Mouse (Mus musculus) left cerebral cortex, adult 9 months (tissue): ENCODE results near the gene Vgf.
A peak's percentile ranks its signal among the peaks of the same experiment; 100 is the strongest.

Source experiments
- DNase-seq, 2 experiments: peaks; one replicate each; pipeline ENCODE4 v3.0.0; 2022; ENCODE audit warnings: low spot score in 2 of 2

Vgf gene

DNA sequence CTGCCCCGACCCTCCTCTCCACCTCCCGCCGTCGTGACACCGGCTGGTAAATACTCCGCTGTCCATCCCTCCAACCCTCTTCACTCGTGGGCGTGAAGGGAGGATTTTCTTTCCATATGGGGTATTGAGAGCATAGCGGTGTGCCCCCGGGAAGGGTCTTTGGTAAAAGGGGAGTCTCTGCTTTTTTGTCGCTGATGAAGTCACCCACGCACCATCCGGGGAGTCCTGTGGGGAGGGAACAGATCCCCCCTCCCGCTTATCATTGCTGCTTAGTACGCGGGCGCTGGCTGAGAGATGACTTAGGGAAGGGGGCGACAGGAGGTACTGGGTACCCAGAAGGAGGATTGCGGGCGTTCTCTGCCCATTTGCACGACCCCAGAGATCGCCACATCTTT lies 4.2 kb downstream of the Vgf start:
- peak in 1 of 2 experiments; percentile 58 for DNase-seq

GRCm38 (mm10) chr5:137031076-137032032 lies 5.2 kb downstream of the Vgf start:
- no peak for DNase-seq

- DNase-seq: peak in 1 of 2 experiments; percentile 63
Observed at GRCm38 (mm10) chr5:137032033-137032421, 5.8 kb downstream of the Vgf start.

GRCm38 (mm10) chr5:137032641-137033074 lies 6.5 kb downstream of the Vgf start:
- DNase-seq: peak in 1 of 2 experiments; percentile 75

- no peak for DNase-seq
Observed at GRCm38 (mm10) chr5:137036211-137036610, 10.0 kb downstream of the Vgf start.

GRCm38 (mm10) chr5:137039453-137039852 lies 13.3 kb downstream of the Vgf start:
- no peak for DNase-seq

DNA sequence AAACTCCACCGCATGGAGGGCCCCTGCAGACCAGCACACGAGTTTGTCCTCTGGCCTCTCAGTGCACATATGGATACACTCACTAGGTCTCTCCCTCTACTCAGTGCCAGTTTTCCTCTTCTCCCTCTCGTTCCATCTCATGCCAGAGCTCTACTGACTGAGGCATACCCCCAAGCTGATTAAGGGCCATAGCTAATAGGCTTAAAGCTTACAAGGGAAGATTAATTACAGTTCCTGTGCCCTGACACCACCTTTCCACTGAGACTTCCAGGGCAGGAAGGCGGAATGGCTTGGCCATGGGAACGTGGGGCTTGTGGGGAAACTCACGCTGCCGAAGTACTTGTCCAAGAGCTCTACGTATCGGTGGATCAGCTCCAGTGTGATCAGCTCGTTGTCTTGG lies 15.2 kb downstream of the Vgf start:
- DNase-seq: no peak

- DNase-seq: no peak
Observed at GRCm38 (mm10) chr5:137043997-137044396, 17.8 kb downstream of the Vgf start.

GRCm38 (mm10) chr5:137045402-137046323 lies 19.5 kb downstream of the Vgf start, which contains the start of gene Ap1s1:
TSS of gene Ap1s1 (minus strand) at chr5:137046135.
- peak; percentile 97 to 99 for DNase-seq

DNA sequence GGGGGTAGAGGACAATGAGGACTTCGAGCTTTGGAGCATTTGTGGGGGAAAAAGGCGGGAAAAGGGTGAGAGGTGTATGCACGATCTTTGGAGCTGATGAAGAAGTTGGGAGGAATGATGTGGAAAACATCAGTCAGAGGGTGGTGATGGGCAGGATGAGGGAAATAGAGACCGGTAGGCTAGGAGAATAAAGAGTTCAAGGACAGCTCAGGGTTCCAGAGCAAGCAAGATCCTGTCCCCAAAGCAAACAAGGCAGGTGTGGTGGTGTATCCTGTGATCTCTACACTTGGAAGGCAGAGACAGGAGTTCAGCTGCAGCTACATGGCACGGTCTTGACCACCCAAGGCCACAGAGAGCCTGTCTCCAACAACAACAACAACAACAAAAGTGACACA lies 20.1 kb downstream of the Vgf start:
- no peak for DNase-seq

DNA sequence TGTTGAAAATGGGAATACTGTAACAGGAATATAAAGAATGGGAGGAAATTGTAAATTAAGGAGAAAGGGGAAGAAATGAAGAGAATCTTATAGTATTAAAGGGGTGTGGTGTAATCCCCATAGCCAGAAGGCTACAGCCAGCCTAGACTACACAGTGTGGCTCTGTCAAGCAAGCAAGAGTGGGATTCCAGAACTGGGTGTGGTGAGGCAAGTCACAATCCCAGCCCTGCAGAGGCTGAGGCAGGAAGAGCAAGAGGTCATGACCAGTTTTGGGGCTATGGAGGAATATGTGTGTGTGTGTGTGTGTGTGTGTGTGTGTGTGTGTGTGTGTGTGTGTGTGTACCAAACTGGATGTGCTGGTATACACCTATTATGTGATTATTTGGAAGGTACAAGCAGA lies 20.8 kb downstream of the Vgf start:
- DNase-seq: no peak

DNA sequence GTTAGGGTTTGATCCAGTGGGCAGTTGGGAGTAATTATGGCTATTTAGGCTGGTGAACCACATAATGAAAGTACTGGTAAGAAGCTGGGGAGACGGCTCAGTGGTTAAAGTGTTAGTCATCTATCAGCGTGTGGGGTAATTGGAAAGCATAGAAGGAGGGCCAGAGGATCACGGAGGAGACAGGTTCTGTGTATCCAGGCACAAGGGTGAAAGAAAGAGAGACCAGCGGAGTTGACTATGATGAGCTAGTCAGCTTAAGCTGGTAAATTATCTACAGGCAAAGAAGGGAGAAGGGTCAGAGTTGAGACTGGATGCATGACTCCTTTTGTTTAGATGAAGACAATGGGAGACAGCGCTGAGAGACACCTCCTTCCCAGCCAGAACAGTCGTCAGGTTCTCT lies 24.9 kb downstream of the Vgf start:
- no peak for DNase-seq

GRCm38 (mm10) chr5:137051914-137052505 lies 25.8 kb downstream of the Vgf start:
- DNase-seq: peak; percentile 69 to 74

DNA sequence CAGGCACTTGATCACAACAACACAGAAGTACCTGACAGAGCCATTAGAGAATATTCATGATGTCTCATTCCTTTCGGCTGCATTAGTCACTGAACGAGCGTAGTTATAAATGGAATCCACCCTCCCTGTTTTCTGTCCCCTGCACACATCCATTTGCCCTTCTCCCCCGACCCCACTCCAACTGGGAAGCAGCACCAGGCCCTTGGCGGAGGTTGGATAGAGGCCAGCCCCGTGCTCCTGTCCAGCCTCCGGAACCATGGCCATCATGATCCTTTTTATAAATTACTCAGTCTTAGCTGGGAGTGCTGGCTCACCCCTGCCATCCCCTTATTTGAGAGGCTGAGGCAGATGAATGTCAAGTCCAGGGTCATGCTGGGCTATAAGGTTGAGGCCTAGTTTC lies 28.1 kb downstream of the Vgf start:
- DNase-seq: no peak

GRCm38 (mm10) chr5:137054873-137055272 lies 28.7 kb downstream of the Vgf start:
- DNase-seq: no peak

DNA sequence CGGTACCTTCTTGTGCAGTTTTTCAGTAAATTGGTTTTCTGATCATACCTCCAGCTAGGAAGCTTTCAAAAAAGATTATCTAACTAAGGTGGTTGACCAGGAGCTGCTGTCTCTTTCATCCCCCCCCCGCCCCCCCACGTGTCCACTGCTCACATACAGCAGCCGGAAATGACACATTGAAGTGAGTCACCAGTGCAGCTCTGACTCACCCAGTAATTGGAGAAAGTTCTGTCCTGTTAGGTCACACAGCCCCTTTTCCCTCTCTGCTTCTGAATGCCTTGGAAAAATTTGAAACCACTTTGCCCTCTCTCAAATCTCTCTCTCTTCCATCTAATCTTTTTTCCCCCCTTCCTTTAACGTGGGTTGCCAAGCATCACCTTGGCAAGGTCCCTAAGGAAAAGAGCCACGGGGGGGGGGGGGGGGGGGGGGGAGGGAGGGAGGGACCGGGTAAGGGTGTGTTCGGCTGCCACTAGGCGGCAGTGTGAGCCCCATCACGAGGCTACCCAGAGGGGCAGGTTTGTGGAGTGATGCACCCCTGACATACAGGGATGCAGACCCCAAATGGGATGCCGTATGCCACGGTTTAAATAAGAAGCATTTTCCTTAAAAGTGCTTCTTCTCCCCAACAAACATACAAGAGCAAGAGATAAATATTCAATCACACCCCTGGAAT lies 35.8 kb downstream of the Vgf start:
- peak in 1 of 2 experiments; percentile 48 for DNase-seq

- DNase-seq: no peak
Observed at GRCm38 (mm10) chr5:137062601-137063000, 36.4 kb downstream of the Vgf start.

- DNase-seq: no peak
Observed at GRCm38 (mm10) chr5:137065454-137065853, 39.3 kb downstream of the Vgf start.

- no peak for DNase-seq
Observed at GRCm38 (mm10) chr5:137065923-137066322, 39.7 kb downstream of the Vgf start.

DNA sequence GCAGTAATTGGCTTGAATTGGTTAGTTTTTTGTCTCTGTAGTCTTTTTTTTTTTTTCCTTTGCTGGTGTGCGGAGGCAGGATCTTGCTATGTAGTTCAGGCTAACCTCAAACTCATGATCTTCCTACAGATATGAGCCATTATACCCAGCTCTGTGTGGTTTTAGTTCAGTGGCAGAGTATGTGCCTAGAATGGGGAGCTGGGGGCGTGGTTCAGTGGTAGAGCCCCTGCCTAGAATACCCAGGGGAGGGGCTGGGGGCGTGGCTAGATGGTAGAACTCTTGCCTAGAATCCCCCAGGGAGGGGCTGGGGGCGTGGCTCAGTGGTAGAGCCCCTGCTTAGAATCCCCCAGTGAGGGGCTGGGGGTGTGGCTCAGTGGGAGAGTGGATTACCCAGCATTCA lies 42.5 kb downstream of the Vgf start:
- no peak for DNase-seq

DNA sequence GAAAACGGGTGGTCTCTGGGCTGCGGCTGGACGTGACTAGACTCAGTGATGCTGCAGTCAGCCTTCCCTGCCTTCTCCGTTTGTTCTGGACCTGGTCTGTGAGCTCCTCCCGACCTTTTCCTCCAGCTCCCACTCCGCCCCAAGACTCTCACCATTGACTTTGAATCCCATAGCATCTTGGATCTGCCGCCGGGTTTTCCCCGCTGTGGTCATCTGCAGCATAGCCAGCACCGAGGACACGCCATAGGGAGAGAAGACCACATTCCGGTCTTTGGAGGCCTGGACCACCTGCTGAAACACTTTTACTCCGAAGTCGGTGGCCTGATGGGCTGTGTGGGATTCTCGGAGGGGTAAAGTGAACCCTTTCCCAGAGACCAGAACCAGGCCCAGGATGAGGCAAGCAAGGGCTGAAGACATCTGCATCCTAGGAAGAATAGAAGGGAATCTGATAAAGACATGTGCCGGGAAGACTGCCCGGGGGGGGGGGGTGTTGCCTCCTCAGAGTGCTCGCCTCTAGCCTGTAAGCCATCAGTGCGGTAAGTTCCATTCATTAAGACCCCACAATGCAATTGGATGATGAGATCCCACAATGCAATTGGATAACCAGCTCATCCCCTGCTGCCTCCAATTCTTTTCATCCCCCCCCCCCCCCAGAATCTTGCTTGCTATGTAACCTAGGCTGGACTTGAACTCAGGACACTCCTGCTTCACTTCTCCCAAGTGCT lies 44.9 kb downstream of the Vgf start:
- DNase-seq: no peak
